Comparison of ENCODE assay signal across 8 mouse cellular contexts in the genomic region with DNA sequence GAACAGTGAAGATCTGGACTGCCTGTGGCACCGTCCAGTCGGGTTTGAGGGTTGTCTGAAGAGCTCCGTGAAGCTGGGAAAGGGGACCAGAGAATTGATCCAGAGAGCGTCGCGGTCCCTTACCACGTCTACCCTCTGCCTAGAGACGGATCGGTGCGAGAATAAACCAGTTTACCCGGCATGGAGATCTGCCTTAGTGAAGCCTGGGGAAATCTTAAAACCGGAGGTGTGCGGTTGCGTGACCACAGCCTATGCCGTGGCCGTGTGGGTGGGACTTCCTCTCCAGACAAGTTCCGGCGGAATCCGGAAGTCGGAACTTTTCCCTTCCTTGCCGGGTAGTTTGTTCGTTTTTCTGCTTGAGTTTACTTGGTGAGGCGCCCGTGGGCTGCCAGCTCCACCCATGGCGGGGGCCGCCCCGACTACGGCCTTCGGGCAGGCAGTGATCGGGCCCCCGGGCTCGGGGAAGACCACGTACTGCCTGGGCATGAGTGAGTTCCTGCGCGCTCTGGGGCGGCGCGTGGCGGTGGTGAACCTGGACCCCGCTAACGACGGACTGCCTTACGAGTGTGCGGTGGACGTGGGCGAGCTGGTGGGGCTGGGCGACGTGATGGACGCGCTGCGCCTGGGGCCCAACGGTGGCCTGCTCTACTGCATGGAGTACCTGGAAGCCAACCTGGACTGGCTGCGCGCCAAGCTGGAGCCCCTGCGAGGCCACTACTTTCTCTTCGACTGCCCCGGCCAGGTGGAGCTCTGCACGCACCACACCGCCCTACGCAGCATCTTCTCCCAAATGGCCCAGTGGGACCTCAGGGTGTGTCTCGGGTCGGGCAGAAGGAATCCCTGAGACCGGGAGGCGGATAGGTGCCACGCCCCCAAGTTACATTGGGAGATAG. TPM values are rescaled to one million over a fixed set of nuclear protein-coding genes. Genes with fewer than 3 reads are reported as not detected.
DNase-seq lines count a peak whose midpoint lies in the region; ATAC-seq and TF ChIP-seq lines count a peak whose summit lies in the region.

A gene (plus strand): TSS at position 304 of the 893 bp plus-strand sequence.

- peak; percentile 91 for DNase-seq in 416B (ENCODE audit: low read depth)
- DNase-seq in adrenal gland, postnatal 4 days (ENCODE audit: low spot score in 2 of 2) = peak; percentile 41 to 69
- peak; percentile 95 for DNase-seq in embryonic facial prominence, embryonic 14.5 days (ENCODE audit: low spot score)
- DNase-seq in heart, adult 8-10 months (ENCODE audit: low spot score) = peak; percentile 89
- DNase-seq in kidney, adult 9 months = peak; percentile 86
- DNase-seq in spleen, adult 2 months (ENCODE audit: low read depth in 1 of 2, low spot score in 2 of 2) = peak; percentile 79 to 86

- peak within 1 kb of the TSS; percentile 86 for H3K27ac ChIP-seq in embryonic facial prominence, embryonic 14.5 days (replicated peaks; ENCODE audit: low read depth, low read length)
- H3K27ac ChIP-seq in limb, embryonic 13.5 days = peak within 1 kb of the TSS; percentile 70; the same call in 1 of the 2 replicates
- H3K27ac ChIP-seq in midbrain, embryonic 15.5 days = peak within 1 kb of the TSS; percentile 82
- peak within 1 kb of the TSS; percentile 90 for H3K27ac ChIP-seq in spleen, adult 2 months (ENCODE audit: insufficient read depth, low read length)

- H3K4me1 ChIP-seq in embryonic facial prominence, embryonic 14.5 days (ENCODE audit: control insufficient read depth, insufficient read depth, low read length) = no peaks in the 10 kb centered on the region
- peaks cover 13% of the 10 kb centered on the region for H3K4me1 ChIP-seq in limb, embryonic 13.5 days
- H3K4me1 ChIP-seq in midbrain, embryonic 15.5 days = peaks cover 24% of the 10 kb centered on the region
- peaks cover 8% of the 10 kb centered on the region for H3K4me1 ChIP-seq in spleen, adult 2 months (ENCODE audit: control insufficient read depth, insufficient read depth, insufficient read length)

- no peaks in the 10 kb centered on the region for H3K27me3 ChIP-seq in embryonic facial prominence, embryonic 14.5 days (replicated peaks; ENCODE audit: control insufficient read depth, insufficient read depth, low read length)
- H3K27me3 ChIP-seq in limb, embryonic 13.5 days = no peaks in the 10 kb centered on the region
- no peaks in the 10 kb centered on the region for H3K27me3 ChIP-seq in midbrain, embryonic 15.5 days (replicated peaks)
- no peaks in the 10 kb centered on the region for H3K27me3 ChIP-seq in spleen, adult 2 months (ENCODE audit: control insufficient read depth, insufficient read depth, low read length)

- TF ChIP-seq CTCF in spleen, adult 2 months (IDR thresholded peaks at IDR 0.05; ENCODE audit: extremely low read depth, insufficient read depth, insufficient read length, insufficient replicate concordance) = no peak

- WGBS in embryonic facial prominence, embryonic 14.5 days = 3% methylated on average over 42 of the region's 65 CpGs
- 2% methylated on average over 65 of the region's 65 CpGs for WGBS in limb, embryonic 13.5 days
- WGBS in midbrain, embryonic 15.5 days = 2% methylated on average over 65 of the region's 65 CpGs
- under 1% methylated on average over 65 of the region's 65 CpGs for WGBS in spleen, adult 2 months

- H3K36me3 ChIP-seq in embryonic facial prominence, embryonic 14.5 days (ENCODE audit: control insufficient read depth, insufficient read depth, low read length) = peaks cover 49% of the 10 kb centered on the region
- peaks cover 67% of the 10 kb centered on the region for H3K36me3 ChIP-seq in limb, embryonic 13.5 days
- peaks cover 29% of the 10 kb centered on the region for H3K36me3 ChIP-seq in midbrain, embryonic 15.5 days (replicated peaks)
- H3K36me3 ChIP-seq in spleen, adult 2 months (ENCODE audit: control insufficient read depth, insufficient read depth, low read length) = peaks cover 34% of the 10 kb centered on the region

- peak within 1 kb of the TSS; percentile 84 for H3K9ac ChIP-seq in embryonic facial prominence, embryonic 14.5 days (ENCODE audit: low read depth, low read length)
- H3K9ac ChIP-seq in limb, embryonic 13.5 days = peak within 1 kb of the TSS; percentile 87
- H3K9ac ChIP-seq in midbrain, embryonic 15.5 days = peak within 1 kb of the TSS; percentile 68

- H3K9me3 ChIP-seq in embryonic facial prominence, embryonic 14.5 days (ENCODE audit: control insufficient read depth, low read length) = no peaks in the 10 kb centered on the region
- H3K9me3 ChIP-seq in limb, embryonic 13.5 days = no peaks in the 10 kb centered on the region
- no peaks in the 10 kb centered on the region for H3K9me3 ChIP-seq in midbrain, embryonic 15.5 days

- peak; percentile 92 for ATAC-seq in embryonic facial prominence, embryonic 14.5 days (ENCODE audit: low read depth)
- ATAC-seq in limb, embryonic 13.5 days (ENCODE audit: low FRiP score, low read depth) = peak; percentile 89
- ATAC-seq in midbrain, embryonic 15.5 days (replicated peaks) = peak; percentile 93

- H3K4me3 ChIP-seq in embryonic facial prominence, embryonic 14.5 days (ENCODE audit: low read depth, low read length) = peak within 1 kb of the TSS; percentile 80
- H3K4me3 ChIP-seq in limb, embryonic 13.5 days = peak within 1 kb of the TSS; percentile 95
- peak within 1 kb of the TSS; percentile 94 for H3K4me3 ChIP-seq in midbrain, embryonic 15.5 days
- H3K4me3 ChIP-seq in spleen, adult 2 months (ENCODE audit: extremely low read depth, insufficient read depth, insufficient read length) = peak within 1 kb of the TSS; percentile 85

- TF ChIP-seq POLR2A in spleen, adult 2 months (IDR thresholded peaks at IDR 0.05; ENCODE audit: low read depth, low read length) = no peak; the same call in 1 of the 2 replicates

- H3K4me2 ChIP-seq in embryonic facial prominence, embryonic 14.5 days (ENCODE audit: low read depth, low read length) = peak within 1 kb of the TSS; percentile 97
- peak within 1 kb of the TSS; percentile 100 for H3K4me2 ChIP-seq in limb, embryonic 13.5 days (replicated peaks)
- peak within 1 kb of the TSS; percentile 100 for H3K4me2 ChIP-seq in midbrain, embryonic 15.5 days

RNA-seq across cellular contexts. Expression of the gene that starts here (rescaled TPM):
- total RNA-seq in adrenal gland, postnatal 4 days (2021) = 10 to 100 TPM; 13.7 to 16.6 TPM
- 17.3 and 18.8 TPM in 2 replicates for polyA plus RNA-seq in embryonic facial prominence, embryonic 14.5 days (2014; fragmentation: Nextera tagmentation; extraction: Ambion mirVana)
- total RNA-seq in heart, adult 8-10 months (2022) = 1 to 10 TPM; 7.2 to 8.1 (median 8.1) TPM
- 18.0 and 19.6 TPM in 2 replicates for polyA plus RNA-seq in limb, embryonic 13.5 days (2015; fragmentation: Nextera tagmentation; extraction: Ambion mirVana)
- polyA plus RNA-seq in midbrain, embryonic 15.5 days (2015; fragmentation: Nextera tagmentation; extraction: Ambion mirVana) = 18.2 and 21.2 TPM in 2 replicates
- polyA plus RNA-seq in spleen, adult 2 months (2012; rRNA removed) = 36.1 and 55.9 TPM in 2 replicates

Comparison
In these comparisons a context has a peak if more than half of its experiments do, and no peak if none do; other contexts are left out.
1. Peak in every context shown above with its lines: DNase-seq, ATAC-seq, H3K4me3 ChIP-seq and H3K27ac ChIP-seq.